Mouse (Mus musculus): ENCODE data around the gene Lhfp.

Gene Lhfp

GRCm38 (mm10) chr3:53043206-53043780 lies 2.0 kb downstream of the Lhfp start:
- peak; percentile 60 to 68 for DNase-seq

DNA sequence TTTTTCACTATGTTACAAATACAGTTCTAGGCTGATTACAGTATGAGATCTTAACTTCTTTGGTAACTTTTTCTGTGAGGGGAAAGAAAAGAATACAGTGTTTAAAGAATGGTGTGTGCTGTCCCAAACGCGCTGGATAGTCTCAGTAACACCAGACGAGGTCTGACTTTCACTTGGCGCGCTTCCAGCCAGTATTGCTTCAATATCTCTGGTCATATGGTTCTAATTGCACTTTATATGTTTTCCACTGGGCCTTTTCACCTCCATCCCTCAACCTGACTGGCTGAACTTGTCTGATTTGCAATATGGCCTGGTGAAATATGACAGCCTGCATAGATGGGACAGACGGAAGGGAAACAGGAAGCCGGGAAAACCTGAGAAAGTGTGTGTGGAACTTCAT lies 2.9 kb downstream of the Lhfp start:
- DNase-seq: peak; percentile 51 to 67

GRCm38 (mm10) chr3:53044682-53045299 lies 3.5 kb downstream of the Lhfp start:
- no peak for DNase-seq

- DNase-seq: no peak
Observed at GRCm38 (mm10) chr3:53045697-53046096, 4.4 kb downstream of the Lhfp start.

DNA sequence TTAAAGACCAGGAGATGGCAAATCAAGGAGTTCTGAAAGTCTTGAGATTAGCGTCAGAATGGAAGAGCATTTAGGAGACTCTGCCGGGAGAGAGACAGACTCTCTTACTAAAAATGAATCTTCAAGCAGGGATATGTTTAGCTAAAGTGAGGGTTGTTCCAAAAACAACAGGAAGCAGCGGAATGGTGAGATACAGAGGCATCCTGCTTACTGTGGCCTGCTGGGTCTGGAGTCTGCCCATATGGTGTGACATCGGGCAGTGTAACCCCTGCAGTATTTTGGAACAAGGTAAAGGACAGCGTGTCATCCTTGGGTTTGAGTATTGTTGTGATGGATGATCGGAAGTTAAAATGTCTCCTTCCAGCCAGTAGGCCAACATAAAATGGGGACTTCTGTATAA lies 5.0 kb downstream of the Lhfp start:
- peak; percentile 90 to 92 for DNase-seq

- no peak for DNase-seq
Observed at GRCm38 (mm10) chr3:53052385-53052784, 11.1 kb downstream of the Lhfp start.

DNA sequence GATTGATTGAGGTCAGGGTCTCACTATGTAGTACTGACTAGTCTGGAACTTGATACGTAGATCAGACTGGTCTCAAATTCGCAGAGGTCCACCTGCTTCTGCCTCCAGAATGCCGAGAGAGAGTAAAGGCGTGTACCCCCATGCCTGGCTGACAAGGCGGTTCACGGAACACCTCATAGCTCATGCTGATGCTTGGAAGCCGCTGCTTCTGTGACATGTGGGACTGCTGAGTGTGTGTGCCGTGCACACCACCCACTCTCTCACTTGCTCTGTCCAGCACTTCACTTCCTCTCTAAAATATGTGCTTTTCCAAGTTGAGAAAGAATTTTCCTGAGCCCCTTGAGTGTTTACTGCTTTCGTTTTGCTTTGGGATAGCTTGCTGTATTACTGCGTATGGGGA lies 15.1 kb downstream of the Lhfp start:
- peak in 1 of 2 experiments; percentile 44 for DNase-seq

DNA sequence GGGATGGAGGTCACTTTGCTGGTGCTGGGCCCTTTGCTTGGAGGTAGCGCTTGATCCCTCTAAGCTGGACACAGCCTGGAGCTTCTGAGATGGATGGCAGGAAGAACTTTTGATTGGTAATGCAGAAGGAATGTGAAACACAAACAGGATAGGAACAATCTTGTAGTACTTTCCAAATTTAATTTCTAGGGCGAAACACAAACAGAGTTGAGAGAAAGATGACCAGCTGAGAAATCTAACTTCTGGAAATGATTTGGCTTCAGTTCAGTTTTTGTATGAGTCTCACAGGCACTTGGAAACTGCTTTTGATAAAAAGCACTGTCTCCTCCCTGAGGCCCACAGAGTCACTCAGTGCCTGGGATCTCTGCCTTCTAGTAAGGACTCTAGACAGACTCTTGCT lies 18.6 kb downstream of the Lhfp start:
- DNase-seq: no peak

DNA sequence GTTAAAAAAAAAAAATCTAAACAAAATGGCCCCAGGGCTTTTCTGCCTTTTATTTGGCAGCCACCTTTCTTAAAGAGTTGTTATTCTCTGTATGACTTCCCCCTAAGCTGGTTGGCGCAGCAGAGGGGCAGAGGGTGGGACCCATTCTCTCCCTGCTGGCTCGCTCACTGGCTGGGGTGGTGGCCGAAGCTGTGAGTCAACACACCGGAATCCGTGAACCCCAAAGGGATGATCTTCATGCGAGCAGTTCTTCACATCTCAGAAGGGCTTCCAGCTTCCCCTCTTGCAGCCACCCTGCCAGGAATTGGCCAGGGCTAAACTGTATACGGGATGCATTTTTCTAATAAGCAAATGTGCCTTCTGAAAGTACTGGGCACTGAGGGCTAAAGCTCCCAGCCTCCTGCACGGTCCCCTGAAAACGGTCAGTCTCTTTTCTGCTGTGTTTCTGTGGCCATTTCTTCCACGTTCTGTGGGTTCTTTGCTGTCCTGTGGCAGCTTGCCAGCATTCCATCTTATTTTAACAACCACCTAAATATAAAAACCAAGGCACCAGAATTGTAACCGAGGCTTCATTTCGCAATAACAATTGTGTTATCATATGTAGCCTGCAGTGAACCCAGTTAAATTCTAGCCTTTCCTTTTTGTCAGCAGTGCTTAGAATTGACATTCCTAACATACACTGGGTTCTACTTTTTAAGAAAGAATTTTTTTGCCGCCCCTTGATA lies 22.3 kb downstream of the Lhfp start:
- peak in 1 of 2 experiments; percentile 29 for DNase-seq

DNA sequence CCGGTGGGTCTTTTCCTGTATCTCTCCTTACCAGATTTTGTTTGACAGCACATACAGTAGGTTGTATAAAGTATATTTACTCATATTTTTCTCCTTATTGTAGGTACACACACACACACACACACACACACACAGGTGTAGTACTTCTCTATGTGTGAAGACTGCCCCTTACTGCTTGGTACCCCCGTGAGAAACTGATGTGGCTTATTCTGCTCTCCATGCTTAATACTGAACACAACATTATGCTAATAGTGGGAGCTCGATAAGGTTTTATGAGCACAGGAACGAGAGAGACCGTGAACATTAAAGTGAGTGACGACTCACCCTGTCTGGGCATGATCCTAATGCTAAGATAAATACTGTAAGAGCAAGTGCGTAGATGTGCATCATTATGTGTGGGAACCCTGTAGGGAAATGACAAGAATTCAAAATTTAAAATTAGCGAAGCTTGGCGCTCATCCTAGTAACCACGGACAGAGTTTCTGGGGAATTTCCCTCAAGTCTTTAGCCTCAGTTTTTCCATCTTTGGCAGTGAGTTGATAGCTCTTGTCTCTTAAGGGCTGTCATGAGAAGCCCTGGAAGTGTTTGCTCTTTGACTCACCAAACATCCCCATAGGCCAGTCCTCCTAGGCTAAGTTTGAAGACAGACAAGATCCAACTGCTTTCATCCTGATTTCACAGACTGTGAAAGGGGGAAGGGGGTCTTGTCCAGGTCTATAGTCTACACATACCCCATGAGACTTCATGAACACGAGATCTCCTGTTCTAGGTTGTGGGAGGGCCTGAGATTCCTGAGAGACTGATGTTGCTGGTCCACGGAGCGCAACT lies 24.2 kb downstream of the Lhfp start:
- DNase-seq: no peak

DNA sequence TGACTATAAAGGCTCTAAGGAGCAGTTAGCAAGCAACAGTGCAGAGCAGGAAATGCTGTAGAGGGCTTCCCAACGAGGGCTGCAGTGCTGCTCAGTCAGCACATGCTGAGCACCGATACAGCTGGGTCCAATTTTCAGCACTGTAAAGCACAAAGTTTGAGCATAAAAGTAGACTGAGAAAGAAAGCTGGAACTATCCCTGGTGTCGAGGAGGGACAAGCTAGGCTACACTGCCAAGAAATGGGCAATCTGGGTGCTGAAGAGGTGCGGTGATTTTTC lies 24.7 kb downstream of the Lhfp start:
- DNase-seq: no peak

- DNase-seq: no peak
Observed at GRCm38 (mm10) chr3:53068399-53068798, 27.1 kb downstream of the Lhfp start.

GRCm38 (mm10) chr3:53074264-53074663 lies 32.9 kb downstream of the Lhfp start:
- peak in 1 of 2 experiments; percentile 37 for DNase-seq

DNA sequence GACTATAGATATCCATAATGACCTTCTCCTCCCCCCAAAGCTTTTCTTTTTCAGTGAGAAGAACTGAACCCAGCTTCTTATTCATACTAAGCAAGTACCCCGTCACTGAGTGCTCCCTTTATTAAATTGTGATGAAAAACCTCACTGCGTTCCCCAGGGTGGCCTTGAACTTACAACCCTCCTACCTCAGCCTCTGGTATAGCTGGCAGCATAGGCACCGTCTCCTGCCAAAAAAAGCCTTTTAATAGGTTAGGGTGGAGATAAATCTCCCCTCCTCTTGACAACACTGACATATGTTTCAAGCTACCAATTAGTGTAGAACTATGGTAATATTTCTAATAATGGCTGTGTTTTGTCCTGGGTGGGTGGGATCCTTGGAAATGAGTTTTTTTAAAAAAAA lies 33.4 kb downstream of the Lhfp start:
- DNase-seq: no peak

GRCm38 (mm10) chr3:53080286-53080685 lies 39.0 kb downstream of the Lhfp start:
- peak in 1 of 2 experiments; percentile 42 for DNase-seq

- DNase-seq: no peak
Observed at GRCm38 (mm10) chr3:53080710-53081109, 39.4 kb downstream of the Lhfp start.

DNA sequence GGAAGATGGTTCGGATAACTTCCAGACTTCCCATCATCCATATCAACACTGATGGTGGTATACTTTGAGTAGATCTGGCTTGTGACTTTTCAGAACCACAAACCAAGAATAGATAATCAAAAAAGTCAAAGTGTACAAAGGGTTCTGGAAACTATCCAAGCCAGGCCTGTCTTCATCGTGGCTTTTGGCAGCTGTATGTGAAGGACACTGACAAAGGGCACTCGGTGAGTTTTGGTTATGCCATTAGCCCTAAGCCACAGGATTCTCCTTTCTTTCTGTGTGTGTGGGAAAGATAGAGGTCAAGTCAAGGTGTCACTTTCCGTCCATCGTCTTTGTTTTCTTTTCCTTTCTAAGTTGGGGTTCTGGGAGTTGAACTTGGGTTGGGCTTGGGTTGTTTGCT lies 42.4 kb downstream of the Lhfp start:
- DNase-seq: no peak

GRCm38 (mm10) chr3:53084806-53085205 lies 43.5 kb downstream of the Lhfp start:
- DNase-seq: no peak

DNA sequence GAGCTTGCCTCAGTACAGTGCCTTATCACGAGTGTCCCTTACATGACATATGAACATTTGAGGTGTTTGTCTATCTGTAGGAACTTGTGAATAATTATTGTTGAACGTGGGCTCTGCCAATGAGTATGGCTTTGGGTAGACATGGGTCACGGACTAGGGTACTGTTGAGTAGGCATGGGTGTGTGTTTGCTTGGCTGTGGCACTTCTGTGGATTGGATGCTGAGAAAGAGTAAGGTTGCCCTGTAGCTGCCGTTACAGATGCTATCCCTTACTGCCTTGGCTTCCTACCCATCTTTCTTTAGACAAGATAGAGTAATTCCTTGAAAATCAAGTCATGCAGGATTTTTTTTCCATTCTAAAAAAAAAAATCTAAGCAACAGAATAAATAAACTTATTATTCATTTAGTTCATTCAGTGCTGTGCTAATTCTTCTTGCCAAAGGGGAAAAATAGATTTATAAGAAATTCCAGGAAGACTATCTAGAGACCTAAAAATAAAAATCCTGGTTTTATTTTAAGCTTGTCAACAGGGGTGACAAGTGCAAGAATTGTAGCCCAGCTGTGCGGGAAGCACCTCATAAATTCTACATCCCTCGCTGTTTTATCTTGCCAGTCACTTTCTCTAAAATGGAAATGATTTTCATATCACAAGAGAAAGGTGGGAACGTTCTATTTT lies 45.3 kb downstream of the Lhfp start:
- DNase-seq: no peak

DNA sequence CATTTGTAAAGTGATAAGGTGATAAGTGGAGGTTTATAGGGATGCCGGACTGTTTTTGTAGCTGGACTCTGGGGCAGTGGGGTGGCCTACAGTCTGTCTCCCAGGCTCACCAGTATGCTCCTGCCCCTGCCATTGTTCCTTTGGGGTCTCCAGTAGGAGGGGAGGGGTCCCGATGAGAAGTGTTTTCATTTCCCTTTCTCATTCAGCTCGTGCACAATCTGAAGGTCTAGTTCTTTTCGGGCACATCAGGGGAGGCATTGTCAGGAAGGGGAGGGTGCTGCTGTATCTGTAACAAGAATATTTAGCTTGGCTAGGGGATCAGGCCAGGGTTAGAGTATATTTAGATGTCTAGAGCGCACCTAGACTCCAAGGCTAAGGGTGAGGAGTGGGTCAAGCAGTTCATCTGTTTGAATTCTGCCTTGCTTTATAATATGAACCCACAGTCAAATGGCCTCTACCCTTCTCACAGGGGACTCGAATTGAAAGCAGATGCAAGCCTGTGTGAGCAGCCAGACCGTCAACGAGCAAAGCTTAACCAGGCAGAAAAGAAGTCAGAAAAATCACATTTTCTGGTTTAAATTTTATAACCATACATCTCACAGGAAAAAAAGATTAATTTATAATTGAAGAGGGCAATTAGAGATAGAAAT lies 46.0 kb downstream of the Lhfp start:
- no peak for DNase-seq

DNA sequence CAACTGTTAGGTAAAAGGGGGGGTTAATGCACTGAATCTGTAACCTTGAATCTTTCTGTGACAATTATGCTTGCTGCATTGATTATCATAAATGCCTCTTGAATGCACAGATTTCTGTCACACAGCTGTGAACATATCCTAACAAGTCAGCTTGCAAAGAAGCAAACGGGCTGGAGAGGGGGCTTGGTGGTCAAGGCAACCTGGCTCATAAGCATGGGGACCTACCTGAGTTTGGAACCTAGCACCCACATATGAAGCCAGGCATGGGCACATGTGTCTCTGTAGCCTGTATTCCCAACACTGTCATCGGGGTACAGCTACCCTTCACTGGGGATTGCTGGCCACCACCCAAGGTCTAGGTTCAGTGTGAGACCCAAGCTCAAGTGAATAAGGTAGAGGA lies 48.6 kb downstream of the Lhfp start:
- DNase-seq: no peak

GRCm38 (mm10) chr3:53100210-53100609 lies 58.9 kb downstream of the Lhfp start:
- DNase-seq: peak; percentile 44 to 55

GRCm38 (mm10) chr3:53100803-53101202 lies 59.5 kb downstream of the Lhfp start:
- DNase-seq: peak in 1 of 2 experiments; percentile 34
